In the genomic region with DNA sequence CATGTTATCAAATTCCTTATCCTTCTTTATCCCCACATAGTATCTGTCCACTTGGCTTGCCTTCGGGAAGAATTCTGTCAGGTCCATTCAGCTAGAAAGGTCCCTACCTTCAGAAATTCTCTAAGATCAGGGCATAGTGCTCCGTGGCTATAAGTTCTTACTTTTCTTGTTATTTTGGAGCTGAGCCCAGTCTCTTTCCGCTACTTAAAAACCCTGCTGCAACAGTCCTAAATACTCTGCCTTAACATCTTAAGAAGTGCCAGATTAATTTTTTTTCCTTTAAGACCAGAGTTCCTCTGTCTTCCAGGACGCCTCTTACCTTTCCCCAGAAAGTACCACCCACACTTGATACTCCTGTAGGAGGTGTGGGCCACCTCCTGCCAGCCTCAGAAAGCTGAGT, we compare ENCODE assay signal across 12 mouse cellular contexts. TPM values are rescaled to one million over a fixed set of nuclear protein-coding genes. Genes with fewer than 3 reads are reported as not detected.
A peak's percentile ranks its signal among the peaks of the same experiment; 100 is the strongest.
DNase-seq lines count a peak whose midpoint lies in the region; ATAC-seq and TF ChIP-seq lines count a peak whose summit lies in the region.
"Had no signal": no experiment of that assay in that cellular context is flagged by ENCODE, and none has a peak within 500 bp of the region (broad histone marks: within the 10 kb centered on the region; RNA-seq: fewer than 3 reads in every experiment).

No protein-coding gene starts in this region.

- H3K27me3 ChIP-seq in heart, embryonic 11.5 days (ENCODE audit: control insufficient read depth, insufficient read depth, low read length): no peaks in the 10 kb centered on the region
- no peaks in the 10 kb centered on the region for H3K27me3 ChIP-seq in MEL (ENCODE audit: control insufficient read depth in 1 of 2, insufficient read depth in 2 of 2, low read length in 2 of 2)
- H3K27me3 ChIP-seq in liver, embryonic 12.5 days (replicated peaks): no peaks in the 10 kb centered on the region
- H3K27me3 ChIP-seq: CH12.LX had no signal

- no peaks in the 10 kb centered on the region for H3K36me3 ChIP-seq in heart, embryonic 11.5 days (ENCODE audit: control insufficient read depth, insufficient read depth, low read length)
- H3K36me3 ChIP-seq in MEL (ENCODE audit: control insufficient read depth in 1 of 2, insufficient read depth in 2 of 2, low read length in 2 of 2): peaks cover 0 to 45% of the 10 kb centered on the region in 2 experiments; a peak in 2 of 4 replicates
- no peaks in the 10 kb centered on the region for H3K36me3 ChIP-seq in liver, embryonic 12.5 days

- WGBS in heart, embryonic 11.5 days (ENCODE audit: insufficient replicate concordance): 53% methylated on average over 4 of the region's 4 CpGs
- WGBS in liver, embryonic 12.5 days (ENCODE audit: insufficient replicate concordance): 56% methylated on average over 4 of the region's 4 CpGs

- peaks cover 20% of the 10 kb centered on the region; the same call in 1 of the 2 replicates for H3K79me2 ChIP-seq in MEL (ENCODE audit: control insufficient read depth, insufficient read depth, low read length, poor library complexity)

- TF ChIP-seq EP300 in MEL (IDR thresholded peaks at IDR 0.05; ENCODE audit: low read depth in 1 of 2, low read length in 2 of 2): no peak

- no peak overlapping the region for H3K9ac ChIP-seq in heart, embryonic 11.5 days (ENCODE audit: low read depth, low read length)
- H3K9ac ChIP-seq in MEL (ENCODE audit: control insufficient read depth, low read depth, low read length, poor library complexity, severe bottlenecking): no peak overlapping the region
- H3K9ac ChIP-seq in liver, embryonic 12.5 days: 0 out of 2 replicates have a peak overlapping the region, but pooled peaks have one; percentile 4

- no peaks in the 10 kb centered on the region for H3K9me3 ChIP-seq in heart, embryonic 11.5 days (replicated peaks; ENCODE audit: control insufficient read depth, low read length)
- no peaks in the 10 kb centered on the region for H3K9me3 ChIP-seq in MEL (replicated peaks; ENCODE audit: insufficient read depth, low read length)
- no peaks in the 10 kb centered on the region for H3K9me3 ChIP-seq in liver, embryonic 12.5 days (replicated peaks)

- no peak for ATAC-seq in heart, embryonic 11.5 days (replicated peaks; ENCODE audit: insufficient number of reproducible peaks, low FRiP score, low TSS enrichment)
- no peak for ATAC-seq in liver, embryonic 12.5 days
- no peak for ATAC-seq in erythroid progenitor cell, adult 5-6 weeks (replicated peaks; ENCODE audit: low FRiP score, poor library complexity, severe bottlenecking)

- peaks cover 71% of the 10 kb centered on the region for H3K4me1 ChIP-seq in heart, embryonic 11.5 days (ENCODE audit: control insufficient read depth, insufficient read depth, low read length)
- H3K4me1 ChIP-seq in MEL (ENCODE audit: control insufficient read depth in 1 of 2, insufficient read depth in 2 of 2, low read length in 2 of 2): peaks cover 12 to 48% of the 10 kb centered on the region in 2 experiments
- peaks cover 92% of the 10 kb centered on the region for H3K4me1 ChIP-seq in liver, embryonic 12.5 days

- no peak for TF ChIP-seq CTCF in layer of hippocampus, adult 2 months (conservative IDR thresholded peaks at IDR 0.05)
- no peak for TF ChIP-seq CTCF in MEL (IDR thresholded peaks at IDR 0.05 in 2 of 3, conservative IDR thresholded peaks at IDR 0.05 in 1 of 3; ENCODE audit: control insufficient read depth in 1 of 3, insufficient read depth in 1 of 3, low read depth in 2 of 3, low read length in 3 of 3, poor library complexity in 1 of 3, severe bottlenecking in 1 of 3)

- H3K4me2 ChIP-seq in heart, embryonic 11.5 days: no peak overlapping the region
- peak overlapping the region; percentile 21; the same call in 1 of the 2 replicates for H3K4me2 ChIP-seq in liver, embryonic 12.5 days

- no peak for DNase-seq in heart, postnatal 36 days
- no peak for DNase-seq in layer of hippocampus, adult 2 months (ENCODE audit: low spot score in 2 of 2)
- DNase-seq in layer of hippocampus, adult 11-12 months (ENCODE audit: low spot score): no peak
- DNase-seq in MEL (ENCODE audit: low read depth, low spot score): peak; percentile 23
- DNase-seq in cerebellum, adult 11-12 months: no peak
- DNase-seq: cerebellum, adult 8-10 months; right cerebral cortex, postnatal 14 days; thymus, postnatal 14 days had no signal

- H3K27ac ChIP-seq in heart, embryonic 11.5 days (ENCODE audit: low read depth, low read length): 0 out of 2 replicates have a peak overlapping the region, but pooled peaks have one; percentile 5
- H3K27ac ChIP-seq in layer of hippocampus, adult 2 months: peak overlapping the region; percentile 93
- no peak overlapping the region; the same call in 1 of the 2 replicates for H3K27ac ChIP-seq in MEL (ENCODE audit: control insufficient read depth, low read depth, low read length)
- H3K27ac ChIP-seq in liver, embryonic 12.5 days: peak overlapping the region; percentile 77

- no peak overlapping the region for H3K4me3 ChIP-seq in heart, embryonic 11.5 days (ENCODE audit: low read depth, low read length)
- H3K4me3 ChIP-seq in layer of hippocampus, adult 2 months: no peak overlapping the region
- H3K4me3 ChIP-seq in MEL (ENCODE audit: control insufficient read depth in 1 of 2, insufficient read depth in 1 of 2, low read depth in 2 of 2, low read length in 2 of 2): no peak overlapping the region
- no peak overlapping the region for H3K4me3 ChIP-seq in liver, embryonic 12.5 days

- TF ChIP-seq RAD21 in MEL (IDR thresholded peaks at IDR 0.05; ENCODE audit: low read depth, low read length): no peak

- intact Hi-C loops in heart, postnatal 36 days (cut with DNase I): no loop called here

- no peak for TF ChIP-seq POLR2A in MEL (IDR thresholded peaks at IDR 0.05; ENCODE audit: control insufficient read depth in 1 of 2, insufficient read depth in 1 of 2, low read depth in 1 of 2, low read length in 2 of 2, poor library complexity in 1 of 2)

TF ChIP-seq in MEL, 35 proteins besides CTCF, POLR2A, EP300 and RAD21:
- TF ChIP-seq BHLHE40 (IDR thresholded peaks at IDR 0.05; ENCODE audit: borderline replicate concordance, low read depth, low read length) (no peak), GATA1 (IDR thresholded peaks at IDR 0.05; ENCODE audit: low read depth, low read length) (no peak), MYC (IDR thresholded peaks at IDR 0.05; ENCODE audit: low read depth, low read length) (no peak), ZMIZ1 (IDR thresholded peaks at IDR 0.05; ENCODE audit: low read depth, low read length) (no peak), RCOR1 (IDR thresholded peaks at IDR 0.05; ENCODE audit: low read depth, low read length) (no peak), JUND (IDR thresholded peaks at IDR 0.05; ENCODE audit: low read depth, low read length) (no peak), POLR2AphosphoS5 (IDR thresholded peaks at IDR 0.05; ENCODE audit: borderline replicate concordance, low read depth, low read length) (no peak)
TF ChIP-seq in MEL: peak in this region for 0.

RNA-seq across cellular contexts. Expression of gene Tspan14, which starts 6.4 kb away (rescaled TPM):
- polyA plus RNA-seq in heart, embryonic 11.5 days (2014; fragmentation: Nextera tagmentation; extraction: Ambion mirVana): 43.5 and 54.0 TPM in 2 replicates
- 10 to 100 TPM; 14.0 to 15.7 TPM for total RNA-seq in heart, postnatal 36 days (2021)
- 10 to 100 TPM; 27.0 to 30.0 TPM for total RNA-seq in layer of hippocampus, adult 2 months (2021)
- 16.7 and 24.8 TPM in 2 replicates for total RNA-seq in MEL (2012; rRNA removed)
- polyA plus RNA-seq in MEL (2012; ENCODE audit: insufficient read depth in 1 of 2, insufficient read length in 2 of 2, low read depth in 1 of 2, low replicate concordance in 2 of 2, missing spikeins in 1 of 2): 10 to 100 TPM in 1 of 2 experiments, not detected in 1; 29.9 TPM
- polyA plus RNA-seq in liver, embryonic 12.5 days (2016; fragmentation: Nextera tagmentation; extraction: Ambion mirVana): 44.5 and 44.6 TPM in 2 replicates
- 8.8 and 13.3 TPM in 2 replicates for total RNA-seq in erythroid progenitor cell, adult 5-6 weeks (2015; ENCODE audit: low replicate concordance)
- 4.4 and 7.9 TPM in 2 replicates for total RNA-seq in erythroid progenitor cell, adult 5-6 weeks (2017; ENCODE audit: low replicate concordance)

RNA-seq across cellular contexts. Expression of gene Fam213a, which starts 53.4 kb away (rescaled TPM):
- 67.7 and 75.4 TPM in 2 replicates for polyA plus RNA-seq in heart, embryonic 11.5 days (2014; fragmentation: Nextera tagmentation; extraction: Ambion mirVana)
- total RNA-seq in heart, postnatal 36 days (2021): 10 to 100 TPM; 18.9 to 20.1 TPM
- total RNA-seq in layer of hippocampus, adult 2 months (2021): 100 to 1,000 TPM; 154 to 159 TPM
- total RNA-seq in MEL (2012; rRNA removed): 19.2 and 20.3 TPM in 2 replicates
- 10 to 100 TPM in 1 of 2 experiments, not detected in 1; 28.5 TPM for polyA plus RNA-seq in MEL (2012; ENCODE audit: insufficient read depth in 1 of 2, insufficient read length in 2 of 2, low read depth in 1 of 2, low replicate concordance in 2 of 2, missing spikeins in 1 of 2)
- 77.7 and 79.0 TPM in 2 replicates for polyA plus RNA-seq in liver, embryonic 12.5 days (2016; fragmentation: Nextera tagmentation; extraction: Ambion mirVana)
- total RNA-seq in erythroid progenitor cell, adult 5-6 weeks (2015; ENCODE audit: low replicate concordance): 162 and 195 TPM in 2 replicates
- 261 and 301 TPM in 2 replicates for total RNA-seq in erythroid progenitor cell, adult 5-6 weeks (2017; ENCODE audit: low replicate concordance)
